Mouse (Mus musculus): ENCODE data around the gene Ptgfrn.

DNA sequence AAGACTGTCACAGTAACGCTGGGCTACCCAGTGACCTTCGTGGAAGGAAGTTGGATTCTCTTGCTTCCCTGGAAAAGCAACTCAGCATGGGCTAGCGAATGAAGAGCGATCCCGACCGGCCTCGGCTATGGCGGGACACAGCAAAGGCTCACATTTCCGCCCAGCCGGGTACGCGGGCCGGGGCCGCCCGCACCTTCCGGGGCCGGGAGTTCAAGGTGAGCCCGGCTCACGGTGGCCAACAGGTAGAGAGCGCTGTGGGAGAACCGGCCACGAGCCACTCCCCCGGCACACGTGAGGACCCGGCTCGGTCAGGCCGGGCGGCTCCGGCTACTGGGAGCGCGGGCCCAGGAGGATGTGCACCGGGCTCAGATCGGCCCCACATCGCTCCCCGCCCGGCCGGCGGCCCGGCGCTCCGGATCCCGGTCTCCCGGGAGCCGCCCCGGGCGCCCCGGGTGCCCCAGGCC, 488 bp downstream of the Ptgfrn start:
- no peak for TF ChIP-seq CTCF (conservative IDR thresholded peaks at IDR 0.05; ENCODE audit: insufficient read depth, insufficient read length, low read depth, low read length)
- no peak for TF ChIP-seq POLR2A (IDR thresholded peaks at IDR 0.05; ENCODE audit: low read depth, low read length)
